Mouse (Mus musculus) spleen, adult 2 months (tissue): ENCODE data around the gene Ttc39d. TPM values are rescaled to one million over a fixed set of nuclear protein-coding genes. Genes with fewer than 3 reads are reported as not detected.
"Not testable (repeated sequence)": the region's sequence is repeated elsewhere in the genome, so short reads cannot be mapped to it uniquely, and the experiment has no call there.

Experiments
- DNase-seq, 2 experiments: peaks; one replicate each; pipeline versions ENCODE4 v3.0.0 to v3.0.0-alpha.2; 2012 to 2021; ENCODE audit warnings: low spot score in 2 of 2, low read depth in 1 of 2
- H3K27ac ChIP-seq: fragments of 200-500 bp; 2 replicates; pipeline ENCODE4 v1.5.1; 2012; ENCODE audit warnings: low read length, inconsistent platforms; ENCODE audit not compliant: insufficient read depth
- H3K27me3 ChIP-seq: fragments of 200-500 bp; 2 replicates; pipeline ENCODE4 v1.6.1; 2012; ENCODE audit warnings: mild to moderate bottlenecking, moderate library complexity, low read length, inconsistent platforms; ENCODE audit not compliant: control insufficient read depth, insufficient read depth
- H3K36me3 ChIP-seq: fragments of 200-500 bp; 2 replicates; pipeline ENCODE4 v1.6.1; 2012; ENCODE audit warnings: mild to moderate bottlenecking, low read length, inconsistent platforms; ENCODE audit not compliant: control insufficient read depth, insufficient read depth
- H3K4me1 ChIP-seq: fragments of 200-500 bp; 2 replicates; pipeline ENCODE4 v1.6.1; 2011; ENCODE audit warnings: inconsistent platforms; ENCODE audit not compliant: control insufficient read depth, insufficient read depth, insufficient read length
- H3K4me3 ChIP-seq: fragments of 200-500 bp; 2 replicates; pipeline ENCODE4 v1.5.1; 2011; ENCODE audit warnings: mild to moderate bottlenecking, inconsistent platforms; ENCODE audit not compliant: insufficient read depth, insufficient read length; ENCODE audit errors: extremely low read depth
- CTCF ChIP-seq: fragments of 200-500 bp; IDR thresholded peaks from 2 replicates; pipeline ENCODE4 v1.5.1; 2011; ENCODE audit warnings: mild to moderate bottlenecking, inconsistent platforms; ENCODE audit not compliant: insufficient read depth, insufficient read length, insufficient replicate concordance; ENCODE audit errors: extremely low read depth
- POLR2A ChIP-seq: fragments of 200-500 bp; IDR thresholded peaks from 2 replicates; pipeline ENCODE4 v1.6.1; 2011; ENCODE audit warnings: low read depth, low read length, inconsistent platforms
- WGBS: fragments of 180-500 bp; shearing (Covaris S2); methylation state at CpG from one replicate; pipeline ENCODE4 v1.1.7; 2018; 5-methylcytosine and 5-hydroxymethylcytosine counted together
- polyA plus RNA-seq: library from polyadenylated mRNA; depleted of rRNA; stranded (reverse); fragments of >200 nt; gene quantifications from 2 replicates; pipeline ENCODE4 v1.2.3, GENCODE M21; 2012

The Ttc39d gene
- polyA plus RNA-seq, 1 experiment: not detected

DNA sequence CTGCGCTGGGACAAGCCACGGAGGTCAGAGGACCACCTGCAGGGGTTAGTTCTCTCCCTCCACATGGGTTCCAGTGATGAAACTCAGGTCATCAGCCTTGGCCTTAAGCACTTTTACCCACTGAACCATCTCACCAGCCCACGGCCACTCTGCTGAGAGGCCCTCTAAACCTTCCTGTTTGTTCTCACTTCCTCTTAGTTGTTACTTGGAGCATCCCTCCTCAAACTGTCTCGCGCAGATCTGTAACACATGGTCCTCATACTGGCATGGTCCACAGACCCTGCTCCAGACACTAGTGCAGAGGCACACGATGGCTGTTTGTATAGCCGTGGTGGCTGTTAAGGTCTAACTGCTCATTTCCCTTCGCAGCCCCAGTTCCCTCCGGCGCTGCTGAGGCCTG is 23.6 kb upstream of the Ttc39d start:
- Histone ChIP-seq H3K4me1 (no peaks in the 10 kb centered on the region), H3K36me3 (no peaks in the 10 kb centered on the region), H3K4me3 (no peak overlapping the region), H3K27me3 (no peaks in the 10 kb centered on the region), H3K27ac (no peak overlapping the region)
- DNase-seq: no peak
- TF ChIP-seq POLR2A: no peak
- no peak for TF ChIP-seq CTCF
- WGBS: 60% methylated on average over 10 of the region's 10 CpGs

DNA sequence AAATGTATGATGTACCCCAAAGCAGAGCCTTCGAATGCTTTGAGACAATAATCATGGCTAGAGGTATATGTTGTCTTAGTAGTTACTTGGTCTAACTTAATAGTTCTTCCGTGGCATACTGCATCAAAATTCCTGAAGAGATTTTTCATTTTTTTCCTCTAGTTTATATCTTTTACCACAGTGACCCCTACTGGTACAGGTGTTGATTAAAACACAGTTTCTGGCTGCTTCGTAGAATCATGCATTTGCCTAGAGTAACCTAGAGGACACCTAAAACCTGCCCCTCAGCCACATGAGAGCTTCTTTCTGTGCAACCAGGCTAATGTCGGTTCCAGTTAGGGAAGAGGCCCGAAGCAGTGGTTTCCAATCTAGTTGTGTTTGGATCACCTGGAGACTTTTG is 14.2 kb upstream of the Ttc39d start:
- DNase-seq: no peak
- WGBS: 71% methylated on average over 5 of the region's 5 CpGs
- Histone ChIP-seq H3K36me3 (peaks cover 5% of the 10 kb centered on the region), H3K4me3 (no peak overlapping the region), H3K4me1 (no peaks in the 10 kb centered on the region), H3K27me3 (no peaks in the 10 kb centered on the region), H3K27ac (no peak overlapping the region)
- no peak for TF ChIP-seq POLR2A
- TF ChIP-seq CTCF: no peak

DNA sequence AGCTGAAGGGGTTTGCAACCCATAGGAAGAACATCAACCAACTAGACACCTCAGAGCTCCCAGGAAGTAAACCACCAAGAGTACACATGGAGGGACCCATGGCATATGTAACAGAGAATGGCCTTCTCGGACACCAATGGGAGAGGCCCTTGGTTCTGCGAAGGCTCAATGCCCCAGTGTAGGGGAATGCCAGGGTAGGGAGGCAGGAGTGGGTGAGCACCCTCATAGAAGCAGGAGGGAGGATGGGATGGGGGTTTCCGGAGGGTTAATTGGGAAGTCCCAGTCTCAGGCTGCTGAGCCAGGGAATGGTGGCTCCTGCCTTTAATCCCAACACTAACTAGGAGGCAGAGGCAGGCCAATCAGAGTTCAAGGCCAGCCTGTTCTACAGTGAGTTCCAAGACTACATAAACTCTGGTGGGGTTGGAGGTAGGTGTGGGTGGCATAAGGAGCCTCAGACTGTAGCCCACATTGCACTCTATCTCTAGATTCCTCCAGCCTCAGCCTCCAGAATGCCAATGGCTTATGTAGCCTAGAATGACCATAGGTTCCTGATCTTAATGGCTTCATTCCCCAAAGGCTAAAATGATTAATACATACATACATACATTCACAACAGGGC is 8.0 kb upstream of the Ttc39d start:
- TF ChIP-seq POLR2A: no peak
- TF ChIP-seq CTCF: no peak
- Histone ChIP-seq H3K27ac (no peak overlapping the region), H3K36me3 (peaks cover 28% of the 10 kb centered on the region), H3K4me1 (no peaks in the 10 kb centered on the region), H3K27me3 (no peaks in the 10 kb centered on the region), H3K4me3 (no peak overlapping the region)
- 94% methylated on average over 3 of the region's 3 CpGs for WGBS
- DNase-seq: no peak

DNA sequence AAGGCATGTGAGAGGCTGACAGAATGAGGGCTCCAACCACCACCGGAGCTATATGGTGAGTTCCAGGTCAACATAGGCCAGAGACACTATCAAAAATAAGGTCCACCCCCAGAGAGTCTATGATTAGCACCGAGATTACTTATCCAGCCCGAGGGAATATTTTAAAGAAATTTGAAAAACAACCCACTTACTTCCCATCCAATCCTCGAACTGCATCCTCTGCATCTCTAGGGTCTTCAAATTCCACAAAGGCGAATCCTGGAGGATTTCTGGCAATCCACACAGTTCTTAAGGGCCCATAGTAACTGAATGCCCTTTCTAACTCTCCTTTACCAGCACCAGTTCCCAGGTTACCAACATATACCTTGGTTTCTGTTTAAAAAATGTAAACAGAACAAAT is 1.6 kb upstream of the Ttc39d start:
- peak overlapping the region; percentile 100 for H3K4me3 ChIP-seq
- 7% methylated on average over 5 of the region's 5 CpGs for WGBS
- peaks cover 23% of the 10 kb centered on the region for H3K36me3 ChIP-seq
- TF ChIP-seq CTCF: no peak
- TF ChIP-seq POLR2A: no peak
- no peak overlapping the region for H3K27ac ChIP-seq
- H3K4me1 ChIP-seq: no peaks in the 10 kb centered on the region
- no peak for DNase-seq
- H3K27me3 ChIP-seq: no peaks in the 10 kb centered on the region

DNA sequence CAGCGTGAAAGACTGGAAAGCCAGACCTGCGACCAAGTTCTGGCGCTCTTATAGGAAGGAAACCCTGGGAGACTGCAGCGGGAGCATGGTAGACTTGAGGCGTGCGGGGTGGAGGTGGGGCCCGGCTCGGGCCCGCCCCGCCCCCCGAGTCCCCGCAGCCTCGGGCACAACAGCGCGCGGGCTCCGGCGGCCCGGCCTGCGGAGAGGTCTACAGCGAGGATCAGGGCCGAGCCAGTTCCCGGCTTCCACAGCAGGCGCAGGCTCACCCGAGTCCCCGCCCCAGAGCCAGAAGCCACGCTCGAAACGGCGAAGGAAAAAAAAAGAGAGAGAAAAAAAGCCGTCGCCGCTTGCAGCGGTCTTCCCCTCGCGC is 974 bp upstream of the Ttc39d start:
- H3K36me3 ChIP-seq: peaks cover 21% of the 10 kb centered on the region
- TF ChIP-seq POLR2A (no peak), CTCF (no peak)
- under 1% methylated on average over 36 of the region's 36 CpGs for WGBS
- H3K4me3 ChIP-seq: peak overlapping the region; percentile 100
- H3K27ac ChIP-seq: peak overlapping the region; percentile 99
- H3K4me1 ChIP-seq: no peaks in the 10 kb centered on the region
- DNase-seq: peak in 1 of 2 experiments; percentile 26
- no peaks in the 10 kb centered on the region for H3K27me3 ChIP-seq

DNA sequence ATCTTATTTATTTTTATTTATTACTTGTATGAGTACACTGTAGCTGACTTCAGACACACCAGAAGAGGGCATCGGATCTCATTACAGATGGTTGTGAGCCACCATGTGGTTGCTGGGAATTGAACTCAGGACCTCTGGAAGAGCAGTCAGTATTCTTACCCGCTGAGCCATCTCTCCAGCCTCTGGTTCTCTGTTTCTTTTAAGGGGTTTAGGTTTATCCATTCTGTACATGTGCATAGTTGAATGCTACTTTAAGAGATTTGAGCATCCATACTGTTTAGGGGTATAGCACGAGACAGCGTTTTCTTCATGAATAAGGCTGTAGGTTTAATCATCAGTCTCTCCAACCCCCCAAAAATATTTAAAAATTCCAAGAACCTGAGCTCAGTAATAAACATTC is 6.7 kb downstream of the Ttc39d start:
- not testable (repeated sequence) for H3K27me3 ChIP-seq, H3K4me3 ChIP-seq, DNase-seq, H3K27ac ChIP-seq, H3K36me3 ChIP-seq, H3K4me1 ChIP-seq
- WGBS: 94% methylated on average over 4 of the region's 4 CpGs

DNA sequence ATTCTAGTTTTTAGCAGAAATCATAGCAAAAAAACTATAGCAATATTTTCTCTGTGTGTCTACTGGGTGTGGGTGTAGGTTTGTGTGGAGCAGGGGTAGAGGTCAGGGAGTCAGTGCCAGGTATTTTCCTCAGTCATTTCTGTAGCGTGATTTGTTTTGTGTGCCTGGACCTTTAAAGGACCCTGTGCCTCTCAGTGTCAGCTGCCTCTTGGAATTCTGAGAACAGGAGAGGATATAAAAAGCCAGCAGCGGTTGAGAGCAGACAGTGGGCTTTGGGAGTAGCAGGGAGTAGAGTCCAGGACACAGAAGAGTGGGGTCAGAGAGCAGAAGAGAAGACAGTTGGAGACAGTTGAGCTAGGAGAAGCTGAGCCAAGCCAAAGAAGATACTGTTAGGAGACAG is 12.9 kb downstream of the Ttc39d start:
- Histone ChIP-seq H3K27ac (no peak overlapping the region), H3K27me3 (no peaks in the 10 kb centered on the region), H3K36me3 (no peaks in the 10 kb centered on the region), H3K4me3 (no peak overlapping the region), H3K4me1 (no peaks in the 10 kb centered on the region)
- DNase-seq: no peak
- 88% methylated on average over 2 of the region's 2 CpGs for WGBS
- TF ChIP-seq POLR2A: no peak
- no peak for TF ChIP-seq CTCF
